Mouse (Mus musculus) heart, embryonic 11.5 days (tissue): ENCODE measurements around the gene Mbnl2. TPM values are rescaled to one million over a fixed set of nuclear protein-coding genes. Genes with fewer than 3 reads are reported as not detected.

ENCODE experiments used
- ATAC-seq: fragments of 200-750 bp; cut with Nextera tagmentation; replicated peaks from 2 replicates; pipeline ENCODE4 v1.8.0; 2017; ENCODE audit warnings: moderate library complexity; ENCODE audit not compliant: insufficient number of reproducible peaks, low FRiP score, low TSS enrichment
- H3K27ac ChIP-seq: fragments of 300-500 bp; sonication (generic); 2 replicates; pipeline ENCODE4 v1.5.1; 2014; ENCODE audit warnings: mild to moderate bottlenecking, low read depth, low read length
- H3K27me3 ChIP-seq: fragments of 300-500 bp; sonication (generic); 2 replicates; pipeline ENCODE4 v1.6.1; 2014; ENCODE audit warnings: mild to moderate bottlenecking, low read length, mixed read lengths; ENCODE audit not compliant: control insufficient read depth, insufficient read depth
- H3K36me3 ChIP-seq: fragments of 300-500 bp; sonication (generic); 2 replicates; pipeline ENCODE4 v1.6.1; 2014; ENCODE audit warnings: mild to moderate bottlenecking, low read length, moderate library complexity, mixed read lengths; ENCODE audit not compliant: control insufficient read depth, insufficient read depth
- H3K4me1 ChIP-seq: fragments of 300-500 bp; sonication (generic); 2 replicates; pipeline ENCODE4 v1.6.1; 2014; ENCODE audit warnings: low read length; ENCODE audit not compliant: control insufficient read depth, insufficient read depth
- H3K4me2 ChIP-seq: fragments of 300-500 bp; sonication (generic); 2 replicates; pipeline ENCODE4 v1.6.1; 2014; ENCODE audit warnings: mild to moderate bottlenecking, moderate library complexity
- H3K4me3 ChIP-seq: fragments of 300-500 bp; sonication (generic); 2 replicates; pipeline ENCODE4 v1.5.1; 2014; ENCODE audit warnings: low read depth, low read length
- H3K9ac ChIP-seq: fragments of 300-500 bp; sonication (generic); 2 replicates; pipeline ENCODE4 v1.6.1; 2014; ENCODE audit warnings: mild to moderate bottlenecking, low read depth, low read length, moderate library complexity
- H3K9me3 ChIP-seq: fragments of 300-500 bp; sonication (generic); replicated peaks from 2 replicates; pipeline ENCODE4 v1.6.1; 2016; ENCODE audit warnings: low read length; ENCODE audit not compliant: control insufficient read depth
- WGBS: fragments of 180-500 bp; shearing (Covaris S2); extraction: QIAGEN DNeasy Blood & Tissue Kit; methylation state at CpG from one replicate; pipeline ENCODE4 v1.1.7; 2014; ENCODE audit not compliant: insufficient replicate concordance; 5-methylcytosine and 5-hydroxymethylcytosine counted together
- polyA plus RNA-seq: library from polyadenylated mRNA; unstranded; fragments of >200 nt; fragmentation: Nextera tagmentation; extraction: Ambion mirVana; gene quantifications from 2 replicates; pipeline ENCODE4 v1.2.1, GENCODE M21; 2014

Gene Mbnl2
- polyA plus RNA-seq, 1 experiment from 2014 or later, result 107 TPM

DNA sequence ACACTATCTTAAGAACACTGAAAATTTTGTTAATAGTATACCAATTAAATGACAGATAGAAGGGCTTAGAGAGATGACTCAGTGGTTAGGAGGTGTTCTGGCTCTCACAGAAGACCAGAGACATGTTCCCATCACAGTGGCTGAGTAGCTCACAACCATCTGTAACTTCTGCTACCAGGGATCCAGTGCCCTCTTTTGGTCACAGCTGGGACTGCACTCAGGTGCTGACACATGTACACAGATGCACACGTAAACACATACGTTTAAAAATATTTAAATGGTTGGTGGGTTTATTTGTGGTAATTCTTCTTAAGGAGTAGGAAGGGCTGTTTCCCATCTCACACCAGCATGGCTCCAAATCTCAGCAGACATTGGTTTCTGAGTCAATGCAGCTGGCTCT, 19.3 kb upstream of the Mbnl2 start:
- H3K27ac ChIP-seq, result no peak overlapping the region
- no peak overlapping the region for H3K4me2 ChIP-seq
- no peaks in the 10 kb centered on the region; the same call in 1 of the 2 replicates for H3K4me1 ChIP-seq
- ATAC-seq, result no peak
- WGBS, result 94% methylated on average over 2 of the region's 2 CpGs
- no peaks in the 10 kb centered on the region for H3K9me3 ChIP-seq
- no peak overlapping the region for H3K9ac ChIP-seq
- no peaks in the 10 kb centered on the region for H3K36me3 ChIP-seq
- H3K27me3 ChIP-seq, result no peaks in the 10 kb centered on the region
- no peak overlapping the region for H3K4me3 ChIP-seq

DNA sequence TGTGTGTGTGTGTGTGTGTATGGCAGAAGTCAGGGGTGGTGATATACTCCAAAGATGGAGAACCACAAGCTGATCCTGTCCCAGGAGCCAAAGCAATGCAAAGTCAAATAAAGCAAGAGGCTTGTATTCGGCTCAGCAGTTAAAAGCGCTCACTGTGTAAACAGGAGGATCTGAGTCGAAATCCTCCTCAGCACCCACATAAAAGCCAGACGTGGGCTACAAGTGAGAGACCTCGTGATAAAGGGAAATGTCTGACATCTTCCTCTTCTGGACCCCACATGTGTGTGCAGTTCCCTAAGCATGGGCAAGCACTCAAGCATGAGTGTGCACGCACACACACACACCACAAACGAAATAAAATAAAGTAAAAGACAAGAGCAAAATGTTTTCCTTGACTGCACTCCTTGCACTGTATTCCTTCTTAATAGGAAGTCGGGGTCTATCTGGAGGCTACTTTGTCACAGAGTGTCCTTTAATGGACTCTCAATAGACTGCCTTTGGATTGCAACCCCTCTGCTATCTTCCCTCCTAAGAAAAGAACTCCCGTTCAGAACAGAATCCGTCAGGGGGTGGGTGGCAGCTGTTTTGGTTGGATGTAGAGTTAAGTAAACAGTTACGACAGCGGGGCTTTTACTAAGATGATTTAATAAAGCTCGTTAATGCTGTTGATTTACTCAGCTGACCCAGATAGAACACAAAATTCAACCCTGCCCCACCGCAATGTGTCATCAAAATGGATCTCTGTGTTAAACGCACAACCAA, 18.7 kb upstream of the Mbnl2 start:
- Histone ChIP-seq H3K27ac (no peak overlapping the region), H3K27me3 (no peaks in the 10 kb centered on the region), H3K9ac (no peak overlapping the region), H3K9me3 (no peaks in the 10 kb centered on the region), H3K4me3 (no peak overlapping the region), H3K36me3 (no peaks in the 10 kb centered on the region), H3K4me2 (no peak overlapping the region), H3K4me1 (no peaks in the 10 kb centered on the region; the same call in 1 of the 2 replicates)
- no peak for ATAC-seq
- 73% methylated on average over 15 of the region's 15 CpGs for WGBS

DNA sequence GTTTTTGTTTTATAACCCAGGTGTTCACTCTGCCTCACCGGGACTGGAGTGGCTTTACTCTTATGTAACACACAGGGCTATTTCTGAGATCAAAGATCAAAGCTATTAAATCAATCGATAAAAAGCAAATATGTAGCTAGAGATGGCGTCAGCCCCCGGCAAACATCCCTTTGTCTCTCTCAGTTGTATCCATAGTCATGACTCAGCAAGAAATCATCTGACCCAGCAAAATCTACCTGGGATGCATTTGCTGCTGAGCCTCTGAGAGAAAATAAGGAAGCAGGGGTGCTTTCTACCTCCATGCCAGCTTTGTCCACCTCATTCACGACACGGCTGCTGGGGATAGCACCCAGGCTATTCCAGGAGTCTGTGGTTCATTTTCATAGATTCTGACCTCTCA, 18.0 kb upstream of the Mbnl2 start:
- Histone ChIP-seq H3K36me3 (no peaks in the 10 kb centered on the region), H3K4me1 (no peaks in the 10 kb centered on the region; the same call in 1 of the 2 replicates), H3K4me2 (no peak overlapping the region), H3K27ac (no peak overlapping the region), H3K4me3 (no peak overlapping the region), H3K27me3 (no peaks in the 10 kb centered on the region), H3K9ac (no peak overlapping the region), H3K9me3 (no peaks in the 10 kb centered on the region)
- no peak for ATAC-seq
- WGBS, result 74% methylated on average over 6 of the region's 6 CpGs

DNA sequence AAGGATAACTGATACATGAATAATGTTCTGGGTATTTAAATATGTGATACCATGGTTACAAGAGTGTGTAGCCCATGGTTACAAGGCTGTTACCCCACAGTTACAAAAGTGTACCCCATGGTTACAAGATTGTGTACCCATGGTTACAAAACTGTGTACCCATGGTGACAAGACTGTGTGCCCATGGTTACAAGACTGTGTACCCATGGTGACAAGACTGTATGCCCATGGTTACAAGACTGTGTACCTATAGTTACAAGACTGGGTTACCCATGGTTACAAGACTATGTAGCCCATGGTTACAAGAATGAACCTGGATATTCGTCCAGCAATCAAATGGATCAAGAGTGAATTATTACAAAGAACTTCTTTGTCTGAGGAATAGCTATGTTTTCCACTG, 16.0 kb upstream of the Mbnl2 start:
- H3K36me3 ChIP-seq, result no peaks in the 10 kb centered on the region
- H3K4me1 ChIP-seq, result no peaks in the 10 kb centered on the region
- no peaks in the 10 kb centered on the region for H3K27me3 ChIP-seq
- H3K4me2 ChIP-seq, result no peak overlapping the region
- no peaks in the 10 kb centered on the region for H3K9me3 ChIP-seq
- no peak overlapping the region for H3K4me3 ChIP-seq
- H3K9ac ChIP-seq, result no peak overlapping the region
- WGBS, result 73% methylated on average over 1 of the region's 1 CpGs
- no peak for ATAC-seq
- no peak overlapping the region for H3K27ac ChIP-seq

DNA sequence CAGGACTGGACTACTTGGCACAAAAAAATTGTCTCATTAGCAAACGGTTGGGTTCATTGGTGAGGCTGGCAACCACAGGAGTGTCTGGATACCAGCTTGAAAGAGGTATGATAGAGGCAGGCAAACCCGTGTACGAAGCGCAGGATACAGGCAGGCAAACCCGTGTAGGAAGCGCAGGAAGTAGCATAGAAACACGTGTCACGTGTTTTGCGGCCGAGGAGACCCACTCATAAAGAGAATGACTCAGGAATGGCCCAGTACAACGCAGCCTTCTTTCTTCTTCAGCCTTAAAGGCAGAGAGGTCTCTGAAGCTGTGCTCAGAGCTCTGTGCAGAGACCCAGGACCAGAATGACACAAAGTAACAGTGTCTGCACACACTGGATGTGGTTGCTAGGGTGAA, 13.9 kb upstream of the Mbnl2 start:
- no peaks in the 10 kb centered on the region for H3K27me3 ChIP-seq
- no peak overlapping the region for H3K4me3 ChIP-seq
- H3K9ac ChIP-seq, result no peak overlapping the region
- ATAC-seq, result no peak
- H3K4me2 ChIP-seq, result no peak overlapping the region
- 90% methylated on average over 11 of the region's 11 CpGs for WGBS
- H3K27ac ChIP-seq, result no peak overlapping the region
- H3K9me3 ChIP-seq, result no peaks in the 10 kb centered on the region
- H3K4me1 ChIP-seq, result no peaks in the 10 kb centered on the region
- no peaks in the 10 kb centered on the region for H3K36me3 ChIP-seq

DNA sequence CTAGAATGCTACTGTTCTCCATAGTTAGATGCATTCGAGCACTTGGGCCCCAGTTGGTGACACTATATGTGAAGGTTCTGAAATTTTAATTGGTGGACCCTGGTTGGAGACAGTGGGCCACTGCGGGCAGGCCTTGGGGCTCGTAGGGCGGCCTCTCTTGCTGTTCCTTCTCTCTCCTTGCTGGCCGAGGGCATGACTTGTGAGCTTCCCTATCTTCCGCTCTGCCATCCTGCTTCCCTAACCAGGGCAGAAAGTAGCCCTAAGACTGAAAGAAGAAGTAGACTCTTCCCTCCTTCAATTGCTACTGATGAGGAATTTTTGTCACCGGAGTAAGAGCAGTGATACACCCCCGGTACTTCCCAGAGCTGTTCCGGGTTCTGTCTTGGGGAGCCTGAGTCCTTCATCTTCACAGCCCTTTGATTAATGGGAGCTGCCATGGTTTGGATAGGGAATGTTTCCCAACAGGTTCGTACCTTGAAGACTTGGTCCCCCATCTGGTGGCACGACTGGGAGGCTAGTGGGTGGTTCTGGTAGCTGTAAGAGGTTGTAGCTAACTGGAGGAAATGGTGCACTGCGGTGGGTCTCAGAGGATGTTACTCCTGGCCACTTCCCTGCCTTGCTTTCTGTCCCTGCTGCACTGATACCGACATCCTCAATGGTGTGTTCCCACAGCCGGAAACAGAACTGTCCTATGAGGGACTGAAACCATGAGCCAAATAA, 12.6 kb upstream of the Mbnl2 start:
- H3K36me3 ChIP-seq, result no peaks in the 10 kb centered on the region
- no peaks in the 10 kb centered on the region for H3K9me3 ChIP-seq
- H3K9ac ChIP-seq, result no peak overlapping the region
- no peaks in the 10 kb centered on the region for H3K27me3 ChIP-seq
- H3K4me2 ChIP-seq, result no peak overlapping the region
- no peaks in the 10 kb centered on the region for H3K4me1 ChIP-seq
- WGBS, result 86% methylated on average over 14 of the region's 14 CpGs
- ATAC-seq, result no peak
- no peak overlapping the region for H3K27ac ChIP-seq
- no peak overlapping the region for H3K4me3 ChIP-seq

GRCm38 (mm10) chr14:120263380-120264135, 11.9 kb upstream of the Mbnl2 start:
- no peak for ATAC-seq
- Histone ChIP-seq H3K27me3 (no peaks in the 10 kb centered on the region), H3K4me1 (no peaks in the 10 kb centered on the region), H3K9me3 (no peaks in the 10 kb centered on the region), H3K27ac (no peak overlapping the region), H3K36me3 (no peaks in the 10 kb centered on the region), H3K9ac (no peak overlapping the region), H3K4me3 (no peak overlapping the region), H3K4me2 (no peak overlapping the region)
- 75% methylated on average over 11 of the region's 11 CpGs for WGBS

GRCm38 (mm10) chr14:120265886-120266285, 9.6 kb upstream of the Mbnl2 start:
- H3K9ac ChIP-seq, result no peak overlapping the region
- no peak overlapping the region for H3K4me2 ChIP-seq
- no peaks in the 10 kb centered on the region for H3K9me3 ChIP-seq
- peaks cover 5% of the 10 kb centered on the region; the same call in 1 of the 2 replicates for H3K4me1 ChIP-seq
- no peaks in the 10 kb centered on the region for H3K36me3 ChIP-seq
- no peak for ATAC-seq
- H3K4me3 ChIP-seq, result no peak overlapping the region
- no peak overlapping the region for H3K27ac ChIP-seq
- H3K27me3 ChIP-seq, result no peaks in the 10 kb centered on the region
